Mouse (Mus musculus): ENCODE results near the gene Alox15. TPM values are rescaled to one million over a fixed set of nuclear protein-coding genes. Genes with fewer than 3 reads are reported as not detected.

Alox15 gene
- polyA plus RNA-seq (2014; fragmentation: Illumina TruSeq; extraction: RNeasy Lipid Tissue Mini Kit (QIAGEN cat#74804); ENCODE audit: low read depth, low replicate concordance): 0.84 TPM

GRCm38 (mm10) chr11:70351868-70352267 lies at the start of gene Alox15:
Gene Alox15, minus strand, starts transcription at chr11:70352031.

GRCm38 (mm10) chr11:70322528-70322927 lies 29.3 kb downstream of the Alox15 start, which contains the start of gene Alox12e:
Gene Alox12e, minus strand, starts transcription at chr11:70322628.

Other genes starting within 250 kb of the Alox15 start
- gene Mgl2, start 221.7 kb downstream of the Alox15 start, polyA plus RNA-seq (2014; fragmentation: Illumina TruSeq; extraction: RNeasy Lipid Tissue Mini Kit (QIAGEN cat#74804); ENCODE audit: low read depth, low replicate concordance): 16.8 TPM
- 7.1 TPM for gene Clec10a, start 195.8 kb downstream of the Alox15 start, polyA plus RNA-seq (2014; fragmentation: Illumina TruSeq; extraction: RNeasy Lipid Tissue Mini Kit (QIAGEN cat#74804); ENCODE audit: low read depth, low replicate concordance)
- gene Slc16a11, start 139.3 kb downstream of the Alox15 start, polyA plus RNA-seq (2014; fragmentation: Illumina TruSeq; extraction: RNeasy Lipid Tissue Mini Kit (QIAGEN cat#74804); ENCODE audit: low read depth, low replicate concordance): 0.71 TPM
- gene Slc16a13, start 131.0 kb downstream of the Alox15 start, polyA plus RNA-seq (2014; fragmentation: Illumina TruSeq; extraction: RNeasy Lipid Tissue Mini Kit (QIAGEN cat#74804); ENCODE audit: low read depth, low replicate concordance): 3.4 TPM
- 15.9 TPM for gene Bcl6b, start 122.2 kb downstream of the Alox15 start, polyA plus RNA-seq (2014; fragmentation: Illumina TruSeq; extraction: RNeasy Lipid Tissue Mini Kit (QIAGEN cat#74804); ENCODE audit: low read depth, low replicate concordance)
- gene 0610010K14Rik, start 114.1 kb downstream of the Alox15 start, polyA plus RNA-seq (2014; fragmentation: Illumina TruSeq; extraction: RNeasy Lipid Tissue Mini Kit (QIAGEN cat#74804); ENCODE audit: low read depth, low replicate concordance): 37.6 TPM
- gene Gm21988, start 112.2 kb downstream of the Alox15 start, polyA plus RNA-seq (2014; fragmentation: Illumina TruSeq; extraction: RNeasy Lipid Tissue Mini Kit (QIAGEN cat#74804); ENCODE audit: low read depth, low replicate concordance): 4.5 TPM
- 154 TPM for gene Rnasek, start 112.2 kb downstream of the Alox15 start, polyA plus RNA-seq (2014; fragmentation: Illumina TruSeq; extraction: RNeasy Lipid Tissue Mini Kit (QIAGEN cat#74804); ENCODE audit: low read depth, low replicate concordance)
- 4.5 TPM for gene Alox12, start 96.7 kb downstream of the Alox15 start, polyA plus RNA-seq (2014; fragmentation: Illumina TruSeq; extraction: RNeasy Lipid Tissue Mini Kit (QIAGEN cat#74804); ENCODE audit: low read depth, low replicate concordance)
- not detected for gene Alox12e, start 29.4 kb downstream of the Alox15 start, polyA plus RNA-seq (2014; fragmentation: Illumina TruSeq; extraction: RNeasy Lipid Tissue Mini Kit (QIAGEN cat#74804); ENCODE audit: low read depth, low replicate concordance)
- gene Pelp1, start 58.0 kb upstream of the Alox15 start, polyA plus RNA-seq (2014; fragmentation: Illumina TruSeq; extraction: RNeasy Lipid Tissue Mini Kit (QIAGEN cat#74804); ENCODE audit: low read depth, low replicate concordance): 13.6 TPM
- 15.8 TPM for gene Arrb2, start 80.6 kb upstream of the Alox15 start, polyA plus RNA-seq (2014; fragmentation: Illumina TruSeq; extraction: RNeasy Lipid Tissue Mini Kit (QIAGEN cat#74804); ENCODE audit: low read depth, low replicate concordance)
- gene Med11, start 99.9 kb upstream of the Alox15 start, polyA plus RNA-seq (2014; fragmentation: Illumina TruSeq; extraction: RNeasy Lipid Tissue Mini Kit (QIAGEN cat#74804); ENCODE audit: low read depth, low replicate concordance): 9.5 TPM
- 2.3 TPM for gene Zmynd15, start 107.4 kb upstream of the Alox15 start, polyA plus RNA-seq (2014; fragmentation: Illumina TruSeq; extraction: RNeasy Lipid Tissue Mini Kit (QIAGEN cat#74804); ENCODE audit: low read depth, low replicate concordance)
- gene Cxcl16, start 108.0 kb upstream of the Alox15 start, polyA plus RNA-seq (2014; fragmentation: Illumina TruSeq; extraction: RNeasy Lipid Tissue Mini Kit (QIAGEN cat#74804); ENCODE audit: low read depth, low replicate concordance): 12.2 TPM
- gene Tm4sf5, start 153.2 kb upstream of the Alox15 start, polyA plus RNA-seq (2014; fragmentation: Illumina TruSeq; extraction: RNeasy Lipid Tissue Mini Kit (QIAGEN cat#74804); ENCODE audit: low read depth, low replicate concordance): 4.7 TPM
- gene Vmo1, start 162.6 kb upstream of the Alox15 start, polyA plus RNA-seq (2014; fragmentation: Illumina TruSeq; extraction: RNeasy Lipid Tissue Mini Kit (QIAGEN cat#74804); ENCODE audit: low read depth, low replicate concordance): not detected
- not detected for gene Gltpd2, start 167.2 kb upstream of the Alox15 start, polyA plus RNA-seq (2014; fragmentation: Illumina TruSeq; extraction: RNeasy Lipid Tissue Mini Kit (QIAGEN cat#74804); ENCODE audit: low read depth, low replicate concordance)
- 275 TPM for gene Psmb6, start 173.3 kb upstream of the Alox15 start, polyA plus RNA-seq (2014; fragmentation: Illumina TruSeq; extraction: RNeasy Lipid Tissue Mini Kit (QIAGEN cat#74804); ENCODE audit: low read depth, low replicate concordance)
- not detected for gene Gm40193, start 180.9 kb upstream of the Alox15 start, polyA plus RNA-seq (2014; fragmentation: Illumina TruSeq; extraction: RNeasy Lipid Tissue Mini Kit (QIAGEN cat#74804); ENCODE audit: low read depth, low replicate concordance)
- 7.4 TPM for gene Pld2, start 188.0 kb upstream of the Alox15 start, polyA plus RNA-seq (2014; fragmentation: Illumina TruSeq; extraction: RNeasy Lipid Tissue Mini Kit (QIAGEN cat#74804); ENCODE audit: low read depth, low replicate concordance)
- 34.3 TPM for gene Mink1, start 210.8 kb upstream of the Alox15 start, polyA plus RNA-seq (2014; fragmentation: Illumina TruSeq; extraction: RNeasy Lipid Tissue Mini Kit (QIAGEN cat#74804); ENCODE audit: low read depth, low replicate concordance)

Data from heart, adult 10 weeks (tissue).